Mouse (Mus musculus): ENCODE measurements around the gene Nek8.
"Not testable (repeated sequence)": the region's sequence is repeated elsewhere in the genome, so short reads cannot be mapped to it uniquely, and the experiment has no call there.

Gene Nek8

DNA sequence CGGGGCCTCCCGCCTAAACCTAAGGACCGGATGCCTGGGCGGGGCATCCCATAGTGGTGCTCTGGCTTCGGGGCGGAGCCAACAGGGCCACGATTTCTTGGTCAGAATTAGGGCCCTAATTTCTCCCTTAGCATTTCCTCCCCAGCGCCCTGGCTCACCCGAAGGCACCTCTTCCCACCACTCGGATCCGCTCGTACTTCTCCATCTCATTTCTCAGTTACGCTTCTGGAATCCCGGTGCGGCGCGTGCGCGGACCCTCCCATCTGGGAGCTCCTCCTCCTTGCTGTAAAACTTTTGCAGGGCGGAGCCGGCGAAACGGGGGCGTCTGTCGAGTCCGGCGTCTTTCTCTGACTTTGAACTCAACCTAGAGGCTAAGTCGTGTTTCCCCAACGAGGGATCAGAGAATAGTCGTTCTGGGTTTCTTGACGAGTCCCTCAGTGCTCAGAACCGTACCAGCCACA is at the start of gene Nek8, which contains the start of gene Tlcd1:
Nek8 (minus strand) TSS at position 274 of the 461 bp plus-strand sequence.
Tlcd1 (plus strand) TSS at position 310 of the 461 bp plus-strand sequence.
- DNase-seq = peak; percentile 84

DNA sequence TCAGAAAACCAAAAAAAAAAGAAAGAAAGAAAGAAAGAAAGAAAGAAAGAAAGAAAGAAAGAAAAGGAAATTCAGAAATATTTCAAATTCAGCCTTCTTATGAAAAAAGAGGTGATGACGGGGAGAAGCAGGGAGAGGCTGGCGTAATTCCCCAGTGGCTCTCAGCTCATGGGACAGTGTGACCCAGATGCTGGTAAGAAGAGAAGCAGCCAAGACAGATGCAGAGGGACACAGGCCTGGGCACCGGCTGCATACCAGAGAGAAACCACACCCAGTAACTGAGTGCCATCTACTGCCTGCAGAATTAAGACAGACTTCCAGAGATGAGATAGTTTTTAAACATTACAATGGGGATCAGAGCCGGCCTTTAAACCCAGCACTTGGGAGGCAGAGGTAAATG is 47.1 kb upstream of the Nek8 start:
- DNase-seq = no peak

DNA sequence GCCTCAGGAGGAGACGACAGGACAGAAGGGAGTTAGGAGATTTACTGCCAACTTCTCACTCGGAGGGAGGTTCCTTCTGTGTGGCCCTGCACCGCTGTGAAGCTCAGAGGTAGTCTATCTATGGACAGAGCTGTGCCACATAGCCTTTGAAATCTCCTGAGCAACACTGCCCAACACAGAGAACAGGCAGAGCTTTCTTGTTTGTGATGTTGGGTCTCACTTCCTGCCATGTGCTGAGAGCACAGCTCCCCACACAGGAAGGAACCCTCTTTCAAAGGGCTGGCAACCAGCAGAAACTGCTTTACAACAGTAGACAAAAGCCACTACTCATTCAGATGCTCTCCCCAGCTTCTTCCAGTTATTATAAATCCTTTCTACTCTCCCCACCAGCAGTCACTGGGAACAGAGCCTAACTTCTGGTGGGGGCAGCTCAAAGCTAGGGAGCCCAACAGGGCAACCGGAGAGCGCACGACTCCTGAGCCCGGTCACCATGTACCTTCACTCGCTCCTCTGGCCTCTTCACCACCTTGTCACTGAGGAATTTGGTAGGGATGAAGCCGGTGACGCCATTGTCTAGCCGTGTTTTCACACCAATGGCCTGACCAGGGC is 39.3 kb upstream of the Nek8 start:
- no peak for DNase-seq

DNA sequence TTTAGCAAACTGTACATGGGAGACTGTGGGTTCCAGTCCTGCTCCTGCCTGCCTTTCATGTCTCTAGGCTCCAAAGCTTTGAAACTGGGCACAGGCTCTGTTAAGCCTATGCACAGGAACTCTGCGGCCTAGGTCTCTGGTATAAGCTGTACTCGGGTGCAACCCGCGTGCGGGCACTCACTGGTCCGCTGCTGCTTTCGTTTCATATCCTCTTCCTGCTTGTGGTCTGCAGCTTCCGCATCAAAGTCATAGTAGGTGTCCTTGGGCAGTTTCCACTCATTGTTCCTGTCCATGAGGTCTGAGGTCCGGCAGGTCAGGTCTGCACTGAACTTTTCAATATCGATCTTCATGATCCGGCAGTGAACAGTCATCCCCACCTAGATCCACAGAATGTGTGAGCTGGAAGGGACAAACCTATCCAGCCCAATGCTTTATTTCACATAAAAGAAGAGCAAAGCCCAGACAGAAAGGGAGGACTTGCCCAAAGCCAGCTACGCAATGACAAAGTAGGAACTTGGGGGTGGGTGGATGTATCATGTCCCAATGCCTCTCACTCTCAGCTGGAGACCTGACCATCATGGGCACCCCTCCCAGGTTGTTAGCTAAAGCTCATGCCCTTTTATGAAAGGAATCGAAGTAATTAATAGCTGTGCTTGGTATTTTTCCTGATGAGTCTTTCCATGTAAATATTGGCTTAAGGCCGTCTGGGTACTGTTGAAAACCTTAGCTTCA is 36.8 kb upstream of the Nek8 start:
- DNase-seq = no peak

DNA sequence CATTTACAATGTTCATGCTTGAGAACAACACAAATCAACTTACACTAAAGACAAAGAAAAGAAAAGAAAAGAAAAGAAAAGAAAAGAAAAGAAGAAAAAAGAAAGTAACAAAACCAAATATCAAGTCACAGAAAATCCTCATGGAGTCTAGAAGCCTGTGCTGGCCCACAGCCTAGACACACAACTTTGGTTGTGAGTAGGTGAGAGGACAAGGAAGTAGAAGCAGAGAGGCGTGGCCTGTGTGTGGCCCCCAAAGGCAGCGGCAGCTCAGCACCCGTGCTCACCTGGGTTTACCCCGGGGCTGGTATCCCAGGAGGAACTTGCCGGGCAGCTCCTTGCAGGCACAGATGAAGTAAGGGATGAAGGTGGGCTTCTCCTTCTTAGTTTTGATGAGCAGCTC is 35.0 kb upstream of the Nek8 start:
- no peak for DNase-seq

DNA sequence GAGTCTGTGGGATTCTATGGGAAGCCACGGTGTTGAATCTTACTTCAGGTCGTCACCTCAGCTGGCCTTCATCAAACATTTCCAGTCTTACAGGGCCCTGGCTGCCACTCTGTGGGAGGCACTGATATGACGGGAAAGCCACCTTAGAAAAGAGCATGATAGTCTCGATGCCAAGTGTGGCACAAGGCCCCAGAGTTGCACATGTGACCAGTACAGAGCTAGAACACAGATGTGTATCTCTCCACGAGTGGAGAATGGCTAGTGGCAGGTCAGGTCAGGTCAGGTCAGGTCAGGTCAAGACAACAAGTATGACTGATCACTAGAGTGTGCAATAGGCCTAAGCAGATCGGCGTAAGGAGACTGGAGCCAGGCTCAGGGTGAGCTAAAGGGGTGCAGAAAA is 34.1 kb upstream of the Nek8 start:
- no peak for DNase-seq

DNA sequence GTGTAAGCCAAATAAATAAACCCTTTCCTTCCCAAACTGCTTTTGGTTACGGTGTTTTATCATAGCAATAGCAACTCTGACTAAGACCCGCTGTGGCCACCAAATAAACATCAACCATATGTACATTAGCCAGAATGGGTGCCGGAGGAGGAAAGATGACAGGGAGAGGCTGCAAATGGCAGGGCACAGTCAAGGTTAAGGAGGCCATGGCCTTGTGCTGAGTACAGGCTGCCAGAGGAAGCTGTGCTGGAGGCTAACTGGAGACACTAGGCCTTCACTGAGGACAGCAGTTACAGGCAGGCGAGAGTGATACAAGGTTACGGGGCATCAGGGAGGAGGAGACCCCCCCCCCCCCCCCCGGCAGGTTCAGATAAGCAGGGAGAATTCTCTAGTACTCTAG is 33.4 kb upstream of the Nek8 start:
- no peak for DNase-seq

DNA sequence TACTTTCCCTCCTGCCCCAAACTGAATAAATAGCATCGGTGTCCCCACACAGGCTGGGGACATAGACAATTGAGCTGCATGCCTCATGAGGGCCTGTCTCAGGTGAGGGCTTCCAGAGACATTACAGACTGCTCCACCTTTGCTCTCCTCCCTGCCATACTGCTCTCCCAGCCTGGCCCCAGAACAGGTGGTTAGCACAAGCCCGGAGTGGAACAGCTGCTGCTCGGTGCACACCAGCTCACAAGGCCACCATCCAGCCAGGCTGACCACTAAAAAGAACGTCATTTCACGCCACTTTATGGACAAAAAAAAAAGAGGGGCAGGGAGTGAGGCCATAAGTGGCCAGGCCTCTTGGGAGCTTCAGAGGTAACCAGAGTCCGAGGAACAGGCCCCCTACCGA is 30.7 kb upstream of the Nek8 start:
- DNase-seq = no peak

DNA sequence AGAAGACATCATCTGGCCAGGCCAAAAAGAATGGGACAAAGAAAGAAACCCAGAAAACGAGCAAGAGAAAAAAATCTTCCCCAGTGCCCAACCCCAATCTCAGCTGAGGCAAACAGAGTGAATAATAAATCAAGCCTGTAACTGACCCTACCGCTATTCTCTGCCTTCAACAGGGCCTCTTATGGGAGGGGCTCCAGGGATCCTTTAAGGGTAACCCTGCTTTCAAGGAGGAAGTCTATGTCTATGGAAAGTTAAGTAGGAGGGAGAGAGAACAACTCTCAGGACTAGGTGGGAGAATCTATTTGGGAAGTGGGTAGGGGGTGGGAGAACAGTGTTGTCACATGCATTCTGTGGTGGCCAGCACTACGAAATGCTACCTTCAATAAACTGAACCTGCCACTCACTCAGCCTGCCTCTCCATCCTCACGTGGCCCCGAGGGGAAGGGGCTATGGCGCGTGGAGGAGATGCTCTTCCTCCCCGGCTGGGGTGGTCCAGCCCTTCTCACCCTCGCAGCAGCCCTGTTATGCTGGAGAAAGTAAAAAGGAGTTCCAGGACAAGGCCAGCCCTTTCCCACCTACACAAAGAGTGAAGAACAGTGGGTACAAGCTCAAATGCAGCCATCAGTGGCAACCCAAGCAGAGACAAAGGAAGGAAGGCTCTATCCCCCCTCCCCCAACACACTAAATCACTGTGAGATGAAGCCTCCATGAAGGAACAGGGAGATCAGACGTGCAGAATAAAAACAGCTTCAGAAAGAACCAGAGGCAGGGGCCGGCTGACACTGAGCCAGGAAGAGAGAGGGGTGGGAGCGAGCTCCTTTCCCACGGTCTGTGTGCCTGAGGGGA is 29.1 kb upstream of the Nek8 start:
- DNase-seq = no peak

DNA sequence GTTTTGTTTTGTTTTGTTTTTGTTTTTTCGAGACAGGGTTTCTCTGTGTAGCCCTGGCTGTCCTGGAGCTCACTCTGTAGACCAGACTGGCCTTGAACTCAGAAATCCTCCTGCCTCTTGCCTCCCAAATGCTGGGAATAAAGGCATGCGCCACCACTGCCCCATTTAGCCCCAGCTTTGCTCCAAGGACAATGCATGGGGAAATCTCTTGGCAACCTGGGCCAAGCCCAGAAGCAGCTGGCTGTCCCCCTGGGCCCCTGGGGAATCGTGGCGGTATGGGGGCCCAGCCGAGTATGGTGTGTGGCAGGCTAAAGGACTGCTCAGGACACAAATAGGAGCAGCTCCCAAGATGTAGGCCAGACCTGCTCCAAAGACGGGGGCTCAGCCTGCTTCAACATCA is 27.8 kb upstream of the Nek8 start:
- DNase-seq = no peak

DNA sequence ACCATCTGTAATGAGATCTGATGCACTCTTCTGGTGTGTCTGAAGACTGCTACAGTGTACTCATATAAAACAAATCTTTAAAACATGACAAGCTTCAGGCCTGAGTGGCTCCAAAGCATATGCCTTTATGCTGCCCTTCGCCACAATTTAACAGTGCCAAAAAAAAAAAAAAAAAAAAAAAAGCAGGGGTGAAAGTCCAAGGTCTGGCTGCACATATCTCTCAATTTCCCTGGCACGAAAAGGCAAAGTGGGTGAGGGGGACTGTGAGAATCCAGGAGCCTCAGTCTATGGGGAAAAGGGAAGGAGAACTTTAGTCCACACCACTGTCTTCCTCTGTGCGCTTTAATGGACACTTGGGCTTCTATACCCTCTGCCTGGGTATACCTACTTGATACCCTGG is 25.9 kb upstream of the Nek8 start:
- DNase-seq = no peak

DNA sequence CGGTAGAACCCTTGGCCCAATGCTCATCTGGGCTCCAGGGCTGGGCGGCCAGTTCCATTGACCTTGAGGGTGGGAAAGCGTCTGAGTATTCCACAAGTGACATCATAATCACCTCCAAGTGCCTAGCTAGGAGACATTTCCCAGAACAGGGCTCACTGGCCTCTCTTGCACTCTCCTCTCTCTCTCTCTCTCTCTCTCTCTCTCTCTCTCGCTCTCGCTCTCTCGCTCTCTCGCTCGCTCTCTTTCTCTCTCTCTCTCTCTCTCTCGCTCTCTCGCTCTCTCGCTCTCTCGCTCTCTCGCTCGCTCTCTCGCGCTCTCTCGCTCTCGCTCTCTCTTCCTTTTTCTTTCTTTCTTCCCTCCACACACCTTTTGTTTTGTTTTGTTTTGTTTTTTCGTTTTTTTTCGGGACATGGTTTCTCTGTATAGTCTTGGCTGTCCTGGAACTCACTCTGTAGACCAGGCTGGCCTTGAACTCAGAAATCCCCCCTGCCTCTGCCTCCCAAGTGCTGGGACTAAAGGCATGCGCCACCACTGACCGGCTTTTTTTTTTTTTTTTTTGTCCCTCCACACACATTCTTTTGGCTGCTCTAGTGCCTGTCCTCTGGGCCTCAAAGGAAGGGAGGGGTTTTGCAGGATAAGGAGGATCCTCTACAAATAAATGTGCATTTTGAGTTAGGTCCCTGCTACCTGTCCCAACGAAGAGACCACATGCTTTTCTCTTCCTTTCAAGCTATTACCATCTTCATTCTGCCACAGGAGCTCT is 18.8 kb upstream of the Nek8 start:
- no peak for DNase-seq

DNA sequence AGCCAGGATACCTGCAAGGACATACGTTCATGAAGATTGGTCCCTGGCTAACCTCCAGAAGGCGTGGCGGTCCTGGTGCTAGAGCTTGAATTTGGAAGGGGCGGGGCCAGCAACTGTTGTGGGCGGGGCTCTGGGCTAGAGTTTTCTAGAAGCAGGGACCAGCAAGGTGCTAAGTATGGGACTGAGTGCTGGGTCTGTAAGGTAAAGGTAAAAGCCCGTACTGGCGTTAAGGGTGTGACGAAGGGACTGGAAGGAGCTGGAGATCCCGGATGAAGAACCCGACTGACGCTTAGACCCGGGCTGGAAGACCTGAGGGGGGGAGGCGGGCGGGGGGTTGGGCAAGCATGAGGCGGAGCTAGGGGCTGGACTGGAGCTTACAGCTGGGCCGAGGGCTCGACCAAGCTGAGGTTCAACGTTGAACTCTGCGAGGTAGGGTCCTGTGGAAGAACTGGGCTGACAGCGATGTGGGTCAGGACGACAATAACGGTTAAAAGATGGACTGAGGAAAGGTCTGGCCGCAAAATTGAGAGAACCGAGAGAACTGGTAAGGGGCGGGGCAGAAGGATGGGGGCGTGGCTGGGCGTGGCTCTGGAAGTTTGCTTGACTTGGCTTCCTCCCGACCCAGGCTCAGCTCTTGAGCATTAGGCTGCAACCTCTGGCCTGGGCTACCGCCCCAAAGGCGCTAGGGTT is 18.1 kb upstream of the Nek8 start:
- DNase-seq = no peak

DNA sequence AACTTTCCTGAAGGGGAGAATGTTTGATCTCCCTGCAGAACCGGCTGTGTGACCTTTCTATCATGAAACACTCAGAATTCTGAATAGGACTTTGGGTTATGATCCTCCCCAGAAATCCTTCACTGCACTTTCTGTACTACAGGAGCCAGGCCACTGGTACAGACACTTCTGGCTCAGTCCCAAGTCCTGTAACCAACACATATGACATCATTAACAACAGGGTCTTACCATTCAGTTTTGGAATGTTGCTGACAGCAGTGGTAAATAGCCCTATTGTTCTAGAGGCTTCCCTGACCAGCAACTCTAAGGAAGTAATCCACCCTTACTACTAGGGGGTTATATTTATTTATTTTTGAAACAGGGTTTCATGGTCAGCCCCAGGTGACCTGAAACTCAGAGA is 16.6 kb upstream of the Nek8 start, which contains the start of gene Proca1:
Proca1 (plus strand) TSS at position 280 of the 400 bp plus-strand sequence.
- DNase-seq = no peak

DNA sequence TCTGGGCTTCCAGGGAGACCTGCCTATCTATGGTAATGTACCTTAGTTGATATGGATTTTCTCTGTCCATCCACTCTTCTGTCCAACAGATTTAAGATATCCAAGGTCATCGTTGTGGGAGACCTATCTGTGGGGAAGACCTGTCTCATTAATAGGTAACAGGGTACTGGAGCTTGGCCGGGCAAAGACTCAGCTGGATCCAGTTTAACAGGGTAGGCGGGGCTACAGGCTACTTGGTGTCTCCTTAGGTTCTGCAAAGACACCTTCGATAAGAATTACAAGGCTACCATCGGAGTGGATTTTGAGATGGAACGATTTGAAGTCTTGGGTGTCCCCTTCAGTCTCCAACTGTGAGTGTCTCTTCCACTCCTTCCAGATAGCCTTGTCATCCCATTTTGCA is 13.6 kb upstream of the Nek8 start:
- no peak for DNase-seq

DNA sequence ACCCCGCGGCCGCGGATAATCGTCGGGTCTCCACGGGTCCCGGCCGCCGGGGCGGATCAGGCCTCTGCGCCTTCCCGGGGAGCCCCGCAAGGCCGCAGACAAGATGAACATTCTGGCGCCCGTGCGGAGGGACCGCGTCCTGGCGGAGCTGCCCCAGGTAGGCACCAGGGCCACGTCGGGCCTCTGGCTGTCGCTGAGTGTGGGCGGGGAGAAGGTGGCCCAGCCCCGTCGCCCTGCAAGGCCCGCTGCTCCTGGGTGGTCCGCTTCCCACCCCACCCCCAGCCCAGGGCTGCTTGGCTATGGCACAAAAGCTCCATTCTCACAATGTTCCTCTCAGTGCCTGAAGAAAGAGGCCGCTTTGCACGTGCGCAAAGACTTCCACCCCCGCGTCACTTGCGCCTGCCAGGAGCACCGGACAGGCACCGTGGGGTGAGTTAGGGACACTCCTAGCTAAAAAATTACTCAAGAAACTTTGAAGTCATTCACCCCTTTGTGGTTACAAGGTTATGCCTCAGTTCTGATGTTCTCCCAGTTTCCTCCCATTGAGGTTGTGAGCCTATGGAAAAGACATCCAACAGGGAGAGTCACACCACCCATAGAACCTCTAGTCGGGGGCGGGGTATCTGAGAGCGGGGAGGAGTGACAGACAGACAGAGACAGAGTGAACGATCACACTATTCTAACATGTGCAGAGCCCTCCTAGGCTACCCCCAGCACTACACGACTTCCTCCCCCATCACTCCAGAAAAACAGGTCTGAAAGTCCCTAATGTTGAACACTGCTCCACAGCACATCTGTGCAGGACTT is 13.0 kb upstream of the Nek8 start:
- DNase-seq = peak; percentile 70

DNA sequence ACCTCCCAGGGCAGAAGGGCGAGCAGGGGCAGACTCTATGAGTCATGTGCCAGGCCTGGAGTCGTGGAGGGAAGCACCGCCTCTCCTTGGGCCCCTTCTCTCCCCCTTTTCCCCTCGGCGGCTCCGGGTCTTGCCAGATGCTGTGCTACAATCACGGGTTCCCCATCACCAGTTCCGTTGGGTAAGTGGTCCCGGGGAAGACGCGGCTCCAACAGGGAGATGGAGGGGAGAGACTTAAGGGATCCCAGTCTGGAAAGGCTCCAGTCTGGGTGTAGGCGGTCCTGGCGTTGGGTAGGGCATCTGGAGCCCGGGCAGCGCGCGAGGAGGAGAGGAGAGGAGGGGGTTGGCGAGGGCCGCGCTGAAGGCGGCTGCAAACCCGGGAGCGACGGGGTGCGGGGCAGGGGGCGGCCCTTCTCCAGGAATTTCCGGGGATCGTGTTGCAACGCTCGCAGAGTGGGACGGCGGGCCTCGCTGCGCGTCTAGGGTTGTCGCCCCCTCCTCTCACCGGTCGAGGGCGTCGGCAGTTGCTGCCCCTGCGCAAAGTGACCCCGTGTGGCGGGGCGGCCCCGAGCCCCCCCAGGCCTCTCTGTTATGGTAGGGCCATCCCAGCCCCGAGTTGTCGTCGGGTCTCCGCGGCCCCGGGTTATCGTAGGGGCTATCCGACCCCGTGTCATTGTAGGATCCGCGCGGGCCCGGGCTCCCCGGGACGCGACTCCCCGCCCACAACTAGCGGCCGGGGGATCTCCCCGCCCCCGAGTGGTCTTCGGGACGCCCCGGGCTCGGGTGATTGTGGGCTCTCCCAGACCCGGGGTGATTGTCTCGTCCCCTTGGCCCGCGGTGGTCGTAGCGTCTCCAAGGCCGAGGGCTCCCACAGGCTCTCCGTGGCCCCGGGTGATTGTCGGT is 12.1 kb upstream of the Nek8 start, which contains the start of gene Rab34:
Rab34 (plus strand) TSS at position 100 of the 903 bp plus-strand sequence.
- DNase-seq = peak; percentile 74

DNA sequence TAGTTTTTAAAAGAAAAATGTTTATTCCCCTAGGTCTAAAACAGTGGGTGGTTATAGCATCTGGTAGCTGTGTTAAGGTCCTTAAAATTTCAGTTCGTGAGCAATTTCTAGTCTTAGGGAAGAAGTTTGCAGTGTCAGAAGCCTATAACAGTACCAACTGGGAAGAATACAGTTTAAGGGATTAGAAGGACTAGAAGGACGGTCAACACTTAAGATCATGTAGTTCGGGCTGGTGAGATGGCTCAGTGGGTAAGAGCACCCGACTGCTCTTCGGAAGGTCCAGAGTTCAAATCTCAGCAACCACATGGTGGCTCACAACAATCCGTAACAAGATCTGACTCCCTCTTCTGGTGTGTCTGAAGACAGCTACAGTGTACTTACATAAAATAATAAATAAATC is 8.2 kb upstream of the Nek8 start:
- DNase-seq = not testable (repeated sequence)

DNA sequence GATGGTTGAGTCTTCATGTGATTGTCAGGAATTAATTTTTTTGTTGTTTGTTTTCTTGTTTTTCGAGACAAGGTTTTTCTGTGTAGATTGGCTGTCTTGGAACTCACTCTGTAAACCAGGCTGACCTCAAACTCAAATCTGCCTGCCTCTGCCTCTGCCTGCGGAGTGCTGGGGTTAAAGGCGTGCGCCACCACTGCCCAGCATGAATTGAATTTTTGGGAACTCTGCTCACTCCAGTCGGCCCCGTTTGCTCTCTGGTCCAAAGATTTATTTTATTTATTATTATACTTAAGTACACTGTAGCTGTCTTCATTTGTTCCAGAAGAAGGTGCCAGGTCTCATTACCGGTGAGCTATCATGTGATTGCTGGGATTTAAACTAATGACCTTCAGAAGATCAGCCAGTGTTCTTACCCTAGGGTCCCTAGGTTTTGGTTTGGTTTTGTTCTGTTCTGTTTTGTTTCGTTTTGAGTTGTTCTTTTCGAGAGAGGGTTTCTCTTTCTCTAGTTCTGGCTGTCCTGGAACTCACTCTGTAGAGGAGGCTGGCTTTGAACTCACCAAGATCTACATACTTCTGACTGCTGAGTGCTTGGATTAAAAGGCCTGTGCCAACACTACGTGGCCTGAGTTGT is 7.5 kb upstream of the Nek8 start:
- no peak for DNase-seq
